Mouse (Mus musculus) cerebellum, postnatal 14 days (tissue): ENCODE measurements around the gene Mettl21e.
"Not testable (repeated sequence)": the region's sequence is repeated elsewhere in the genome, so short reads cannot be mapped to it uniquely, and the experiment has no call there.

Experiments
- DNase-seq, 2 experiments: peaks; one replicate each; pipeline ENCODE4 v3.0.0; 2021; ENCODE audit warnings: mixed read lengths in 2 of 2

Mettl21e gene

DNA sequence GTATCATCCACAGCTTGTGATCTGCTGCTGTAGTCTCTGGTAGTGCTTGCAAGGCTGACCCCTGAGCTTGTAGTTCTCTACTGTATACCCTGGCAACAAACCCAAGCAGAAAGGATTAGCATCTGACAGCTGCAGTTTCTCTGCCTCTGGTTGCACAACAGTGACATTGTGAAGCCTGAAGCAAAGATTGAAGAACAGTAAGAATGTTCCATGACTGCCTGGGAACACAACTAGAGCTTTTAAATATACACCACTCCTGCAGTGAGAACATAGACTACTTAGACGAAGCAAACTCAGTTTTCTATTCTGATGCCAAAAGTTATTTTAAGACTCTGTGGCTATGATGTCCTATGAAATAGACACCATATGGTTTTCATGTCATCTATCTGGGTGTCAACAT lies at the start of gene Mettl21e:
Gene Mettl21e, minus strand, starts transcription at position 86 of the 400 bp plus-strand sequence.
- no peak for DNase-seq

DNA sequence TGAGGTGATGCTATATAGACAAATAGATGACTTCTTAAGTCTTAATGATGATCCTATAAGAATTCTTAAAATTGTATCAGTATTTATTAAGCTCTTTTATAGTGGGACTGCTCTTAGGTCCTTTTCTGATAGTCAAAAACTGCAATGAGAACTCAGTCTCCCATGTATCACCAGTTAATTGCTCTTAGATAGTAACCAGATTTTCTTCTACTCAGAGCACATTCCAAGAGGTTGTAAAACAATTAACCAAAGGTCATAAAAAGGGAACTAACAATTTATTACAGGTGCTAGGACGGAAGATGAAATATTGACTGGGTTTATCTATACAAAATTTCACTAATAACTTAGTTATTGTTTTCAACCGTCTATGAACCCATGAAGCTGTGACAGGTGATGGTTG lies 21.7 kb upstream of the Mettl21e start:
- DNase-seq: not testable (repeated sequence)

DNA sequence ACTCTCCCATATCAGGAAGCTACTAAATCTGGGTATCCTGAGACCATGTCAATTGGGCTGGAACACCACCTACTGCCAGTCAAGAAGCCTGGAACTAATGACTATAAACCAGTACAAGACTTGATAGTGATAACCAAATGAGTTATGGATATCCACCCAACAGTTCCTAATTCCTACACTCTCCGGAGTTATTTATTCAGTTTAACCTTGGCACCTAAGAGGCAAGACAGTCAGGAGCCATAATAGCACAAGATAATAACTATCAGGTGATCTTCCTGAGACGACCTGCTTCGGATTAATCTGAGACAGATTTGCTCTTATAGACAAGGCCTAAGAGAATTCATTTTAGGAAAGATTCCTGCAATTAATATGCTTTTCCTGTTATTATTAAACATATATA lies 21.2 kb upstream of the Mettl21e start:
- no peak for DNase-seq

DNA sequence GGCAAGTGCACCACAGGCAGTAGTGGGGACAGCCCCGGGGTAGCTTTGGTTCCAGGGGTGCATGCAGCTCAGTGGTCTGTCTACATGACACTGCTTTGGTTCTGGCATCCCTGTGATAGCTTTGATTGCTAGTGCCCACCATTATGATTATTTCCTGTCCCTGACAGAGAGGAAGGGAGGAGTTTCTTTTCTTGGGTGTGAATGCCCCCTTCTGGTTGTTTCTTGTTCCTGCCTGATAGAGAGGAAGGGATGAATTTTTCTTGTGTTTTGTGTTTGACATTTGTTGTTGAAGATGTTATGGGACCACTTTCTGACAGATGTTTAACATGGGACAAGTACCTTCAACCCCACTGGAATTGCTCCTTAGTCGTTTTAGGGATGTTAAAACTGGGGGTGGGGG lies 18.5 kb upstream of the Mettl21e start:
- DNase-seq: no peak

DNA sequence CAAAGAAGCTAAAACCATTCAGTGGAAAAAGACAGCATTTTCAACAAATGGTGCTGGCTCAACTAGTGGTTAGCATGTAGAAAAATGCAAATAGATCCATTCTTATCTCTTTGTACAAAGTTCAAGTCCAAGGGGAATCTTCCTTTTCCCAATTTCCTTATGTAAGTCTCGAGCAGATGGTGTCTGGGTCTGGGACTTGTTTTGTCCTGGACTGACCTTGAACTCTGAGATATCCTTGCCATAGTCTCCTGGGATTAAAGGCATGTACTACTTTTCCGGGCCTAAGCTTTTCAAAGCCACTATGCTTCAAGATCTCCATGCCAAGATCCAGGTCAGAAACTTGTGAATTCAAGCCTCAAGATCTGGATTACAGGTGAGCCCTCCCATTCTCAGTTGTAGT lies 16.6 kb upstream of the Mettl21e start:
- no peak for DNase-seq

DNA sequence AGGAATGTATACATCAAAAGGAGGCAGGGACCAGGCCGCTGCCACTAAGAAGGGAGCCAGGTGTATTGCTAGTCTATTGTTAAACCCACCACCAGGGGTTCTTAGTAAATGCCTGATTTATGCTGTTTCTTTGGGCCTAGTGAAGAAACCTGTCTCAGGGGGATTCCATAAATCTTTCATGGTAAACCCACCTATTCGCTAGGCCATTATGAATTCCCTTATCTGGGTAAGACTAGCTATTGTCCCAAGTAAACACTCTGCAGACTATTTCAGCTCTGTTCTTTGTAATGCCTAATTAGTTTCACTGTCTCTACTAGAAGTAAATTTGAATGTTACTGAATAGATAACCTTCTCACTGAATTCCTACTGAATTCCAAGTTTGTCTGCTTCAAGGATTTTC lies 15.8 kb upstream of the Mettl21e start:
- DNase-seq: not testable (repeated sequence)

DNA sequence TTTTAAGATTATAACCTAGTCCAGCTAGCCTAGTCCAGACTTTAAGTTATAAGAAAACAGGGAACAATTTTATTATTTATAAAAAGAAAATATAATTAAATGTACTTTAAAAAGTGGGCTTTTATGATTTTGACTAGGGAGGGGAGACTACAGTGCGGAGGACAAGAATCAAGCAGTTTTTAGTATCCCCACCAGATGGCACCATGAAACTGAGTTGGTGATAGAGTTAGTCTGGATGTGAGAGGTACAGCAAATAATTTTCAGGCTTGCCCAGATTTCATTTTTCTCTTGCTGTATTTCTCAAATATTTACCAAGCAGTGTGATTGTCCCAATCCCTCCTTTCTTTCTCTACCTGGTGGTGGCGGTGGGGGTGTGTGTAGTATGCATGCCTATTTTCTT lies 10.3 kb upstream of the Mettl21e start:
- peak; percentile 66 to 70 for DNase-seq

DNA sequence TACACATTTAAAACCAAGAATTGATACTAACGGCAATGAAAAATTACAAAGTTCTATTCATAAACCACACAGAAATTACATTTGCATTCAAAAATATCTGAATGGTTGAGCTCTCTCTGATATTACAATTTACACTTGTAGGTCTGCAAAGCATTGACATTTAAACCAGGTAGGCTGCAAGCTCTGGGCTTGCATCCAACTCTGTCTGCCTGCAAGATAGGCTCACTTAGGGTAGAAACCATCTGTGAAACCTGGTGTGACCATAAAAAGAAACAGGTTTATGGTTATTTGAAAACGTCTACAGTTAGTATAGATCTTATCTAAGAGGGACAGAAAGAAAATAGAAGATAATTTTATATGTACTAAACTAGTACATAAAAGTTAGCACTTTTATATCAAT lies 1.6 kb downstream of the Mettl21e start:
- DNase-seq: peak; percentile 75 to 84

DNA sequence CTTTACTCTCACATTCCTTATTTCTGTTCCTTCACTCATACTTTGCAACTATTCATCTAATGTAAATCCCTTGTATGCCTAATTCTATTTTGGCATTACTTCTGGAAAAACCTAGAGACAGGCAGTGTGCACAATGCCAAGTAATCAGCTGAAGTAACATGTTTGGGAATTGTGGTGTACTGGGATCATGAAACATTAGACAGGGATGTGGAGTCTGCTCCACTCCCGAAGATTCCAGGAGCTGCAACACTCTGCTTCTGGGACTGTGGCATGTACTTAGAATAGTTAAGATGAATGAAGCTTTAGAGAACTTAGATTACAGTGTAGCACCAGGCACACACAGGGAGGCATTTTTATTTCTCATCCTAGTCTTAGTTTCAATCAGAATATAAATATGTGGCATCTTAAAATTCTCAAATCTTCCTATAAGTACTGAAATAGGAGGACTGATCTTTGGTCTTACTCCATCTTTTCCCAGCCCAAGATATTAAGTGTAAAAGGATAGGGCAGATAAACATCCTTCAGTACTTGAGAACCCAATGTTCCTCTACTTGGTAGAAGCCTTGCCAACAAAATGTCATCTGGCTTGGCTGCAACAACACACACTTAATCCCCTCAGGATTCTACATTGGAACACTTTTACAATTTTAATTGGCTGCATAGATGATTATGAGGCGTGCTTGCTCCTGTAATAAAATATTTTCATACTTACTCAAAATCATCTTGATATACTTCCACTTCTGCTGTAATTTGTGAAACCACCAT lies 2.2 kb downstream of the Mettl21e start:
- DNase-seq: peak in 1 of 2 experiments; percentile 46

DNA sequence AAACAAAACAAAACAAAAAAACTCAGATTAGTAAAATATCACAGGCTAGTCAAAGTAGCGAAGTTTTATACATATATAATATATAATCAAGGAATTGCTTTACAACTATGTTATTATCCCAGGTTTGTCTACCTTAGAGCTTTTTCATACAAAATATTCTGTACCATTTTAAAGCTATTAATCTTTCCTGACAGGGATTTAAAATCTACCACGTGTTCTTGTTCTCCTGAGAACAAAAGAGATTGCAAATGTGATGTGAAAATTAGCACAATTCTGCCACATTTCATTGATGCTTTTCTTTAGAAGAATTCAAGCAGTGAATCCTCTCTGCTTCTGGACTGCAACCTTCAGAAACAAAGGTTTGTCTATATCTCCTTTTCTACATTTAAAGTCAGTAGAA lies 4.3 kb downstream of the Mettl21e start:
- no peak for DNase-seq

DNA sequence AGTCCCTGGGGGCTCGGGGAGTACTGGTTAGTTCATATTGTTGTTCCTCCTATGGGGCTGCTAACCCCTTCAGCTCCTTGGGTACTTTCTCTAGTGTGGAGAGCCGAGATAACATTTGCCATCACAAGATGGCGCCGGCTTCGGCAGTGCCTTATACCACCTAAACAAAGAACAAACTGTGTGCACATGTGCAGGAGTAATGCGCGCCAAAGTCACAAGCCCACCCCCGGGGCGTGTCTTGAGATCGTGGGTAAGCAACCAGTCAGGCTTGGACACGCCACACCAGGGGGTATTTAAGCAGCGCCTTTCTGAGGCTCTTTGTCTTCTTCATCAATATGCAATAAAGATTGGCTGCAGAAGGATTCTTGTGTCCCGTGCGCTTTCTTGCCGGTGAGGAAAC lies 15.9 kb downstream of the Mettl21e start:
- no peak for DNase-seq

DNA sequence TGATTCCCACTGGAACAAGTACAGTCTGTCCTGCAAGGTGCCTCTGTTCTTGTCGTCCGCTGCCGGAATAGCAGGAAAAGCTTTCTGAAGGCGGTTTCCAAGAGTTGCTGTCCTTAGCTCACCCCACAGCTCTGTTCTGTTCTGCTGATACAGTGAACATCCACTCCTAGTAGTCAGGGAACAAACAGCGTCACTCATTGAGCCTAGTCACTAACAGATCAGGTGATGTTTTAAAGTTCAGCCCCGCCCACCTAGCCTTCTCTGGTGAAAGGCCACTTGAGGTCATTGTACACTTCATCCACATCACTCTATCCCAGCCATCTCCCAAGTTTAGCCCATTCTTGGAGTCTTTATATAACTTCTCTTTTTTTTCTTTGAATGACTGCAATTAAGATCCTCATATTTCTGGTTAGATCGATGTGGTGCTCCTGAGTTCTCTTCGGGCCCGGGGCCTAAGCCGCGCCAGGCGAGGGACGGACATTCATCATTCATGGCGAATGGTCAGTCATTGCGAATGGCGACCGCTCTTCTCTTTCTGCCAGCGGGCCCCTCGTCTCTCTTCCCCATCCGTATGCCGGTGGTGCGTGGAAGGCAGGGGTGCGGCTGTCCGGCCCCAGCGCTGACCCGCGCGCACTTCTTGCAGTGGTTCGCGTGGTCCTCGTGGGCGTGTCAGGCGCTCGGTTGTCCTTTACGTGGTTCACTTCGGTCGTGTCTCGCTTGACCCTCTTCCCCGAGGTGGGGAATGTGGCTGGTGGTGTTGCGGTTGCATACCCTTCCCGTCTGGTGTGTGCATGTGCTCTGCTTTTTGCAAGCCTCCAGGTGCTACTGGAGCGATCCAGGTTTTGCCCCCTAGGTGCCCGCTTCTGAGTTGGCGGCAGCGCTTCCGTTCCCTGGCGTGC lies 20.2 kb downstream of the Mettl21e start:
- peak; percentile 47 to 60 for DNase-seq

DNA sequence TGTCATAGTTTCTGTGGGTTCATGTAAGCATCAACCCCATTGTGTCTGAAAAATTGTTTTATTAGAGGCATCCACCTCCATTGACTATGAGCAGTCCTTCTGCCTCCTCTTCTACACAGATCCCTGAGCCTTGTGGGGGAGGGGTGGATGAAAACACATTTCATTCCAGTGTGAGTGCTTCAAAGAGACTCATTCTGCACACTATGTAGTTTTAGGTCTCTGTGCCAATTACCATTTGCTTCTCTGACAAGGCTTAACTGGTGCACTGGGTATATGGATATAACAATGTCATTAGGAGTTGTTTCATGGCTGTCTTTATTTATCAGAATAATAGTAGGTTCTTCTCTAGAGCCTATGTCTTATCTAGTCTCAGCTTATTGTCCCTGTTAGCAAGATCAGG lies 32.4 kb downstream of the Mettl21e start:
- no peak for DNase-seq

DNA sequence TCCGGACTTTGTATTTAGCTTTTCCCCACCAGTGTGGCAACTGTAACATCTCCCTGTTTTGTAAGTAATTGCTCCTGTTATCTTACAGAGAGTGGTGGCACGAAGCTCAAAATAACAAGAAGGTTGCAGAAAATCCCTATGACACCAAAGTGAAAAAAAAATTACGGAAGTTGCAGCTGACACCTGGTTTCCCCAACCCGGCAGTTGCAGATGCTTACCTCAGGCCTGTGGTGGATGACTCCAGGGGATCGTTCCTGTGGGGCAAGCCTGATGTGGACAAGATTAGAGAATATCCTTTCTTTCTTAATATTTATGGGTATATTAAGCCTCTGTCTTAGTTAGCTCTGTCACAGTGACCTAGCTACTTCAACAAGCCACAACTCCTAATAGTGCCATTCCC lies 40.7 kb downstream of the Mettl21e start:
- no peak for DNase-seq

DNA sequence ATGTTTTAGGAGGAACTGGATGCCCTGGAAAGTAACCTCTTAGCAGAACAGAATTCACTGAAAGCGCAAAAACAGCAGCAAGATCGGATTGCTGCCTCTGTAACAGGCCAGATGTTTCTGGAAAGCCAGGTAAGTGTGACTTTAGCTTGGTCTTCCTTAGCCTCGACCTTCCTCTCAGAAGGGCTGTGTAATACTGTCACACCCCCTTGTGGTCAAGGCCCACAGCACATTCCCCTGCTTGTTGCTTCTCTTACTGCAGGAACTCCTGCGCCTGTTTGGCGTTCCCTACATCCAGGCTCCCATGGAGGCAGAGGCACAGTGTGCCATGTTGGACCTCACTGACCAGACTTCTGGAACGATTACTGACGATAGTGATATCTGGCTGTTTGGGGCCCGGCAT lies 44.9 kb downstream of the Mettl21e start:
- DNase-seq: no peak

DNA sequence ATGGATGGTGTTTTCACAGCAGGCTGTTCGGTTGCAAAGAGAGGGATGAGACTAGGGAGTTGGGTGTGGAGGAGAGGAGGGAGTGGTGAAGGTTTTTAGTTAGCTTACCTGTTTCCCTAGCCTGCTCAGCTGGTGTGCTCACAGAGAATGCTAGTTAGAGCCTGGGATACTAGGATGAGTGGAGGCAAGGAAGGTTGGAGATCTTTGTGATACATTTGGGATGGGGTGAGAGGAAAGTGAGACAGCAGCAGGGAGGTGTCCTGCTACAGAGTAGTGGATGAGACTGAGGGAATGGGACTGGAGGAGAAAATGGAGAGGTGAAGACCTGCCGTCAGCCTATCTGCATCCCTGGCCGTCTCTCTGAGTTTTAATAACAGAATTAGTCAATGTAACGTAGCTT lies 46.1 kb downstream of the Mettl21e start:
- no peak for DNase-seq

DNA sequence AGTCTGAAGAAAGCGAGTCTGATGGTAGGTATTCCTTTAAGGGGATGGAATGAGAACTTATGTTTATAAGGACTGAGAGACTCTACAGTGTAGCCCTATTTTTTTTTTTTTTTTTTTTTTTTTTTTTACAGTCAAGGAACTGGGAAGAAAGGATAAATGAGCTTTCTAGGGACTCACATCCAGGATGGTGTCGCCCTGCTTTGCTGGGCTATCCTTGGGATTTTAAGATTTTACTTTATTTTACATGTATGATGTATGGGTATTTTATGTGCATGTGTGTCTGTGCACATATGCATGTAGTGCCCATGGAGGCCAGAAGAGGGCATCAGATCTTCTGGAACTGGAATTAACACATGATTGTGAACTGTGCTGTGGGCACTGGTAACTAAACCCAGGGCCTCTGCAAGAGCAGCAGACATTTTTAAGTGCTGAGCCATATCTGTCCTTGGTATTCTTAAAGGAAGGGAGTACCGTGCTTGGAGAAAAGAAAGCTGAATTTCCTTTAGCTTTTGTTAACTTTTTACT lies 50.8 kb downstream of the Mettl21e start:
- peak in 1 of 2 experiments; percentile 13 for DNase-seq

DNA sequence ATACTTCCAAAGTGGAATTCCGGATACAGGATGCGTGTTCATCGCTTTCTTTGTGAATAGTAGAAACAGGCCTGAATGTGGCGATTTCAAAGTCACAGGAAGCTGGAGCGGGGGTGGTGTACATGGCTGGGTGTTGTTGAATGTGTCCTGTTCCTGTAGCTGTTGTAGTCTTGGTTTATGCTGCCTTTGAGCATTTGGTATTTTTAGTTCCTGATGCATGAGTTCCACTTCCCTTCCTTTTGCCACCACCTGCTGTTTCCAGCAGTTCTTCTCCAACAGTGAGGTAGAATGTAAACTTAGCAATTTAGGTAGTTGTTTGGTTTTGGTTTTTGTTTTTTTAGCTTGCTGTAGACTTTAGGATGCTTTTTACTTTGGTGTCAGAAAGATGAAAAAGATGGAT lies 56.4 kb downstream of the Mettl21e start:
- no peak for DNase-seq

DNA sequence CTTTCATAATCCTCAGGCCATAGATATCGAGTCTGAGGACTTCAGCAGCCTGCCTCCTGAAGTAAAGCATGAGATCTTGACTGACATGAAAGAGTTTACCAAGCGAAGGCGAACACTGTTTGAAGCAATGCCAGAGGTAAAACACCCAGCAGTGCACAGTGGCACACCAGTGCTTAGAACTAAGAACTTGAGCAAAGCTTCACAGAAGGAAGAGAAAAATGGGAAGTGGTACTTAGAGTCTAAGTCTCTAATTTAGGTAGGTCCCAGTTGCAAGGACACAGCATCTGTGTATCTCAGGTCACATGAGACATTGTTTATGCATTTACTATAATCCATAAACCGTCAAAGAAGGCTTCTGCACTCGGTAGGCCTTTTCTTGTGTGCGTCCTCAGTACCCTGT lies 56.9 kb downstream of the Mettl21e start:
- no peak for DNase-seq

DNA sequence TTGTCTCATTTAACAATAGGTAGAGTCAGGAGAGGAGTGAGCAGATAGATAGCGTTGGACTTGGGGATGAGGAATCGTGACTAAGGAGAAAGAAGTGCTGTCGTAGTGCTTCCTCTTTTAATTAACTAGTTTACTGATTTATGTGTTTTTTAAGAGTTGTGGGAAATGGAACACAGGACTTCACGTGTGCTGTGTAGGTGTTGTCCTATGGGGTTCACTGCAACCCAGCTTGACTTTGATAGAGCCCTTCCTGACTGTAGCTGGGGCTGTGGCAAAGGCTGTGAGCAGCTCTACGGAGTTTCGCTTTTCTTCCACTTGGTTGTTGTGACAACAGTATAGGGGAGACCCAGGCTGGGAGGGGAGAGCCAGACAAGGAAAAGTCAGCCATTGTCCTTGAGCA lies 60.4 kb downstream of the Mettl21e start:
- DNase-seq: no peak

DNA sequence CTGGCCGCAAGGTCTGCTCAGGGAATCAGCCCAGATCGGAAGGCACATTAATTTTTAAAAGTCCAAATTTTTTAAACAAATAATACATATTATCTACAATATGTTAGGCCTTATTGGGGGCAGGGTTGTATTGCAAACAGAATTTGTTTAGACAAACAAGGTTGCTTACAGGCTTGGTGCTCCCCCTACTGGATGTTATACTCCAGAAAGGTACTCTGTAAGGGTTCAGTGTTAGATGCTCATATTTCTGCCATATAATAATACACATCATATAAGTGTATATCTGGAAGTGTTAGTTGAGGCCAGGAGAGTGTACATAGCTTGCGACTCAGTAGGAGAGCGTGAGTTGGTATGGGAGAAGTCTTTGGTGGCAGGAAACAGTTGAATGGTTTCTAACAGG lies 63.5 kb downstream of the Mettl21e start:
- no peak for DNase-seq
